Mouse (Mus musculus) forelimb bud, embryonic 11.5 days (tissue): ENCODE data around the gene Tubg1.
"Not testable (repeated sequence)": the region's sequence is repeated elsewhere in the genome, so short reads cannot be mapped to it uniquely, and the experiment has no call there.

Source experiments
- DNase-seq: peaks from one replicate; pipeline ENCODE4 v3.0.0-alpha.2; 2012; ENCODE audit warnings: low read depth, low spot score

Tubg1 gene

GRCm38 (mm10) chr11:101098231-101098630, 21.5 kb upstream of the Tubg1 start:
- DNase-seq, result no peak

DNA sequence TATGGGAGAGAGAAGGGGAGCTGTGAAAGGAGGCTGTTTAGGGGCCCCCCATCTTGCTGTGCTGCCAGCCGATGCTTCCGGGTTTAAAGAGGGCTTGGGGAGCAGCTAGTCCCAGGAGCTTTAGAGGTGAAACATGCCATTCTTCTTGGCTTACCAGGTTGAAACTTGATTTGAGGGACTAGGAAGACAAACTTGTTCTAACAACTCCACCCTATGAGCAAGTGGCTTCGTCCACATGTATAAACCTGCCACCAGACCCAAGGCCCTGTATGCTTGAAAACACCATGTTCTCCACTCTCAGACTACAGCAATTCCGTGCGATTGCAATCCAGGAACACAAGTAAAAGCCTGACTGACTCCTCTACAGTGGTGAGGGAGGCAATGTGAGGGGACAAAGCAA, 16.7 kb upstream of the Tubg1 start:
- no peak for DNase-seq

DNA sequence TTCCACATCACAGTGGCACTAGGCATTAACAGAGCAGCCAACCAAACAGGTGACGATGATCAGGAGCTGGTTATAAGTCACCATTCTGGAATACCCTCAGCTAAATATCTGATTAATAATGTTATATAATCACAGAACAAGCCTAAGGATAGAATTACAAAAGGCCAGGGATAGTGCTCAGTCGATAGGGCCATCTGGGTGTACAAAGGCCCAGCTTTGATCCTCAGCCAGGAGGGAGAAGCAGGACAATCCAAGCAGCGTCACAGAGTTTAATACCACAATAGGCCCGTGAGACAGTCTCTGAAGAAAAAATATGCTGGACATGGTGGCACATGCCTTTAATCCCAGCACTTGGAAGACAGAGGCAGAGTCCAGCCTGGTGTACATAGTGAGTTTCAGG, 10.4 kb upstream of the Tubg1 start:
- DNase-seq, result no peak

- DNase-seq, result no peak
Observed at GRCm38 (mm10) chr11:101110708-101111107, 9.0 kb upstream of the Tubg1 start.

GRCm38 (mm10) chr11:101111178-101111577, 8.6 kb upstream of the Tubg1 start:
- no peak for DNase-seq

DNA sequence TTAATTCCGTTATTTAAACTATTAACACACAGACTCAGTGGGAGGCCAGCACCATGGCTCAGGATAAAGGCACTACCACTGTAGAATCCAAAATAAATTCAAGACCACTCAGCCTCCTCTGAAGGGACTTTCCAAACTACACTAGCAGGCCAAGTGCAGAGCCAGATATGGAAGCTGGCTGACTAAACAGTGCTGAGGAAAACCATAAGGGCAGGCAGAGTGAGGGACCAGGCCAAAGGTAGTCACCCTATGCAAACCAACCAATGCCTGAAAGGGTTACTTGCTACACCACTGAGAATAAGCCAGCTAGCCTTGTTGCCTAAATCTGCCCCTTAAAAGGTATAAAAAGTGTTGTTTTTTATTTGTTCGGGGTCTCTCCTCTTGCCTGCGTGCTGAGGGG, 7.6 kb upstream of the Tubg1 start:
- no peak for DNase-seq

DNA sequence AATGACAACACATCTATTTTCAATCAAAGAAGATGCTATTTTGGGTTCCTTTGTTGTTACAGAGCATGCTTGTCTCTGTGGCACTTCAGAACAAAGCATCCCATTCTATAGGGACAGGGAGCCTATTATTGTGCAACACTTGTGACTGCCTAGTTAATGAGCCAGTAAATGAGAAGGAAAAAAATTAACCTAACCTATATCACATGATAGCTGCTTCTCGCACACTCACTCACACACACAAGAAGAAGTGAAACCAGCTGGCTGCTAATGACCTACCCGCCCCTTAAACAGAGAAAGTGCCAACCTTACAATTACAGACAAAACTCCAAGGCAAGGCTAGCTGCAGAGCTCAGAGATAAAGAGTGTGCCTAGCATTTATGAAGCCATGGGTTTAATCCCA, 4.2 kb upstream of the Tubg1 start:
- DNase-seq, result no peak

GRCm38 (mm10) chr11:101118105-101118504, 1.6 kb upstream of the Tubg1 start:
- no peak for DNase-seq

DNA sequence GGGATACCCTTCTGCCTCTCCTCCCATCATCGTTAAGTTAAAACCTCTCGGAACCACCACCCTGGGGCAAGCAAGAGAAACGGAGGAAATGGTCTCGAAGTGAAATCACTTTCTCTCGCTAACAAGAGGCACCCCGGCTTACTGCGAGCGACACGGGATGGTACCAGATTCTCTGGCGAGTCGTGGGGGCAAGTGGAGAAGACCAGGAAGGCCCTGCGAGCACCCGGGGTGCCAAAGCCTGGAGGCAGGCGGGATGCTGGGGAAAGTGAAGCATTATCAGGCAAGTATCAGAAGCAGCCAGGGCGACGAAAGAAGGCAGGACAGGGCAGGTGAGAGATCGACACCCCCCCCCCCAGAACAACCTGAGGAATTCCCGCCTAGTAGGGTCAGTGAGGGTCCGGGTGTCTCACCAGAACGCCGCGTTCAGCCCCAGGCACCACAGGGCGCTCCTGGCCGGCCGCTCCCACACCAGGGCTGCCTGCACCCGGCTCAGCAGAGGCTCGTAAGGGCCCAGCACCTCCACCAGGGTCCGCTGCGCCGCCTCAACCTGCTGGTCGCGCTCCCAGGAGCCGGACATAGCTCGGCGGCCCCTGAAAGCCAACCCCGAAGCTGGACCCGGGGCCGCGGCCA, 492 bp upstream of the Tubg1 start:
- no peak for DNase-seq

GRCm38 (mm10) chr11:101120545-101121188, 929 bp downstream of the Tubg1 start:
- DNase-seq, result no peak

- DNase-seq, result not testable (repeated sequence)
Observed at GRCm38 (mm10) chr11:101124494-101124893, 4.8 kb downstream of the Tubg1 start.

GRCm38 (mm10) chr11:101125008-101125407, 5.3 kb downstream of the Tubg1 start:
- not testable (repeated sequence) for DNase-seq

- no peak for DNase-seq
Observed at GRCm38 (mm10) chr11:101127075-101127474, 7.3 kb downstream of the Tubg1 start.

GRCm38 (mm10) chr11:101128996-101129577, 9.3 kb downstream of the Tubg1 start:
- DNase-seq, result no peak

DNA sequence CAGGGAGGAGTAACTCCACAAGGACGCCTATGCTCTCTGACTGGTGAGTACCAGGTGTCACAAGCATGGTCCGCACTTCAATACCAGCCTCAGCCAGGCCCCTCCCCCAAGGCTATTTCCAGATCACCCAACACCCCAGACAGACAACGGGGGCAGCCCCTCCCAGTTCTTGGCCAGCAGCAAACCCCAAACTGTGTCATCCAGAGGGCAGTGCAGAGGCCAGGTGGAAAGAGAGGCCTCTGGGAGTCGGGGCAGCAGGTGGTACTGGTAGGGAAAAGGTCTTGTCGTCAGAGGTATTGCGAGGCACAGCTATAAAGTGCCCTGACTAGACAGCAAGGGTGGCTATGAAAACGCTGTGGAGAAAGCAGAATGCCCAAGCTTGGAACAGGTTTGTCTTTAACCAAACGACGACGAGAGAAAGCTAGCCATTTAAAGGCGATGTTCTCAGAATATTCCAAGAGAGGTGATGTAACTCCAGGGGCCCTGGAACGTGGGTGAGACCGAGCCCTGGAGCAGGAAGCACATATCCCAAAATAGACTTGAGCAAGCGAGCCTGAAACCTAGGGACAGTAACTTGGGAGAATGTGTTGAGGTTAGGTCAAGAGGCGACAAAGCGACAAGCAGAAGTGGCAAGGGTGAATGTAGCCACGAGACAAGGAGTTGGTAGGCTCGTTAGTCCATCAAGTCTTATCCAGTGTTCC, 10.5 kb downstream of the Tubg1 start:
- DNase-seq, result no peak

GRCm38 (mm10) chr11:101131187-101131586, 11.4 kb downstream of the Tubg1 start:
- DNase-seq, result no peak

DNA sequence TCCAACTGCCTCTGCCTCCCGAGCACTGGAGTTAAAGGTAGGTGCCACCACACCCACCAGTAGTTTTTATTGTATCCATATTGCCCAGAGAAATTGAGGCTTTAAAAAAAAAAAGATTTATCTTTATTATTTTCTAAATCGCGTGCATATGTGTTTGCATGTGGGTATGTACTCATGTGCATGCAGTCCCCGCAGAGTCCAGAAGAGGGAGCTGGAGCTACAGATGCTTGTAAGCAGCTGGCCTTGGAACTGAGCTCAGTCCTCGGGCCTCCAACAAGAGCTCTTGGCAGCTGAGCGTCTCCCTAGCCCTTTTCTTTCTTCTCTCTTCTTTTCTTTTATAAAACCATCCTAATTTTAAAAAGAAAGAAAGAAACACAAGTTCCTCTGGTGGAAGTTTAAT, 12.0 kb downstream of the Tubg1 start:
- no peak for DNase-seq

GRCm38 (mm10) chr11:101133037-101133436, 13.3 kb downstream of the Tubg1 start:
- no peak for DNase-seq

DNA sequence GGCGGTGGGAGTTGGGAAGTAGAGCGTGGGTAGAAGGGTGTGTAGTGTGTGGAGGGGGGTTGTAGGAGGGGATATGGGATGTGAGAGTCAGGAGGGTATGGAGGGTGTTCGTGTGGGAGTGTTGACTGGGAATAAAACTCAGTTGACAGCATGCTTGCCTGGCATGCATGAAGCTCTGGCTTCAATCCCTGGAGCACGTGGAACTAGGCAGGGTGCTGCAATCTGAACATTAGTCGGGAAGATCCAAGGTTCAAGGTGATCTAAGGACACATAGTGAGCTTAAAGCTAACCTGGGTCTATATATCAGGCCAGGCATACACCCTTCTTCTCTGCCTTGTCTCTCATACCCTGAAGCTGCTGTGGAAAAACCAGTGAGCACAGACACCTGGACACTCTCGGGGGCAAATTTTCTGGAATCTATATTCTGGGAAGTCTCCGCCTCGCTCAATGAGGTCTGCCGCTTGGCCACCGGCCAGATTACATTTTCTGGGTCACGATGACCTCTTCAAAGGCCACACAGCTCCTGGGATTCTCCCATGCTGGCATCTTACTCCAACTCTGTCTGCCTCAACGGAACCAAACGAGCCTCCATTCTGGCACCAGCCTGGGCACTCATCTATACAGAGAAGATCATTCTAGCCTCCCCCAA, 14.6 kb downstream of the Tubg1 start:
- DNase-seq, result no peak

- no peak for DNase-seq
Observed at GRCm38 (mm10) chr11:101137000-101137399, 17.3 kb downstream of the Tubg1 start.

GRCm38 (mm10) chr11:101138536-101139181, 18.9 kb downstream of the Tubg1 start:
- no peak for DNase-seq
